ENCODE assay signal across 19 mouse cellular contexts in genomic region chr1:151154131-151154530, GRCm38 (mm10). TPM values are rescaled to one million over a fixed set of nuclear protein-coding genes. Genes with fewer than 3 reads are reported as not detected.
"Had no signal": no experiment of that assay in that cellular context is flagged by ENCODE, and none has a peak within 500 bp of the region (broad histone marks: within the 10 kb centered on the region; RNA-seq: fewer than 3 reads in every experiment).

No protein-coding gene starts in this region.

RNA-seq across cellular contexts. Expression of gene Gm47985, which starts 28.2 kb away (rescaled TPM):
- polyA plus RNA-seq: heart, embryonic 14.5 days; hindbrain, embryonic 15.5 days; hindbrain, embryonic 16.5 days; hindbrain, postnatal 0 days; intestine, embryonic 15.5 days had no signal

RNA-seq across cellular contexts. Expression of gene Gm8947, which starts 38.0 kb away (rescaled TPM):
- polyA plus RNA-seq: heart, embryonic 14.5 days; heart, embryonic 16.5 days; hindbrain, embryonic 11.5 days; hindbrain, embryonic 12.5 days; hindbrain, embryonic 13.5 days; hindbrain, embryonic 14.5 days; hindbrain, embryonic 15.5 days; hindbrain, embryonic 16.5 days; hindbrain, postnatal 0 days; inflammation-experienced regulatory T-cells, adult 6 months; intestine, embryonic 16.5 days; intestine, postnatal 0 days had no signal

RNA-seq across cellular contexts. Expression of gene Gm47995, which starts 44.1 kb away (rescaled TPM):
- polyA plus RNA-seq: heart, embryonic 14.5 days; heart, embryonic 16.5 days; heart, postnatal 0 days; hindbrain, embryonic 11.5 days; hindbrain, embryonic 12.5 days; hindbrain, embryonic 13.5 days; hindbrain, embryonic 14.5 days; hindbrain, embryonic 15.5 days; hindbrain, embryonic 16.5 days; hindbrain, postnatal 0 days; inflammation-experienced regulatory T-cells, adult 6 months; intestine, embryonic 14.5 days; intestine, embryonic 15.5 days; intestine, embryonic 16.5 days; intestine, postnatal 0 days; kidney, embryonic 16.5 days had no signal

RNA-seq across cellular contexts. Expression of gene 3110040M04Rik, which starts 49.8 kb away (rescaled TPM):
- polyA plus RNA-seq: heart, embryonic 14.5 days; heart, embryonic 16.5 days; heart, postnatal 0 days; hindbrain, embryonic 10.5 days; hindbrain, embryonic 13.5 days; hindbrain, embryonic 14.5 days; hindbrain, embryonic 15.5 days; hindbrain, embryonic 16.5 days; hindbrain, postnatal 0 days; inflammation-experienced regulatory T-cells, adult 6 months; intestine, embryonic 16.5 days; intestine, postnatal 0 days had no signal

RNA-seq across cellular contexts. Expression of gene Gm47996, which starts 55.8 kb away (rescaled TPM):
- polyA plus RNA-seq: heart, embryonic 10.5 days; heart, embryonic 14.5 days; heart, embryonic 16.5 days; heart, postnatal 0 days; hindbrain, embryonic 12.5 days; hindbrain, embryonic 13.5 days; hindbrain, embryonic 14.5 days; hindbrain, embryonic 15.5 days; hindbrain, embryonic 16.5 days; hindbrain, postnatal 0 days; inflammation-experienced regulatory T-cells, adult 6 months; intestine, embryonic 14.5 days; intestine, embryonic 15.5 days; intestine, embryonic 16.5 days; intestine, postnatal 0 days; kidney, embryonic 14.5 days had no signal
